Mouse (Mus musculus): Measurements from ENCODE around the gene Rc3h1.
"Not testable (repeated sequence)": the region's sequence is repeated elsewhere in the genome, so short reads cannot be mapped to it uniquely, and the experiment has no call there.

Gene Rc3h1

DNA sequence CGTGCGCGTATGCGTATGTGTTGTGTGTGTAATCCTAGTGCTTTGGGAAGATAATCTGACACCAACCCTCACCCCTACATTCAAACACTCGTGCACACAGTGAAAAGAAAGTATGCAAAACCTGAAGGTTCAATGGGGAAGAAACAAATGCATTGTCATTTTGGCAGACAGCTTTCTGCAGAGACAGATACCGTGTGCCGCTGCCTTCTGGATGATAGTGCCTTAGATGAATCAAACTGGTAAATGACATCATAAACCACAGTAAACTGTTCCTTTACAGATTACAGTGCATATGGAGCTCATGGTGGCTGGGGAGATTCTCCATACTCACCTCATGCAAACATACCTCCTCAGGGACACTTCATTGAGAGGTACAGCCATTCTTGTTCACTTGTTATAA, 57.0 kb downstream of the Rc3h1 start:
- DNase-seq (ENCODE audit: extremely low spot score, low read depth, low spot score) = no peak

DNA sequence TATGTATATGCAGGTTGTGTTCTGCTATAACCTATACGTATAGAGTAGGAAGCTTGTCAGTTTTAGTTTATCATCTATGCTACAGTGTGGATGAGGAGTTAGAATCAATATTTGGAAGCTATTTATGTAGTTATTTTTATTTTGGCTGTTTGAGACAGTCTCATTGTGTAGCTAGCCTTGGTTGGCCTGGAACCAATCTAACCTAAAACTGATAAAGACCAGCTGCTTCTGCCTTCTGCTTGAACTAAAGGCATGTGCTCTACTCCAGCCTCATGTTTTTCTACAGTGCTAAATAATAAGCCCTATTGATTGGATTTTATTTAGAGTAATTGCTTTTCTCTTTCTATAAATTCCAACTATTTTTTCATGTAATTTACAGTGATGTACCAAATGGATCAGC, 61.0 kb downstream of the Rc3h1 start:
- no peak for DNase-seq (ENCODE audit: extremely low spot score, low read depth, low spot score)

DNA sequence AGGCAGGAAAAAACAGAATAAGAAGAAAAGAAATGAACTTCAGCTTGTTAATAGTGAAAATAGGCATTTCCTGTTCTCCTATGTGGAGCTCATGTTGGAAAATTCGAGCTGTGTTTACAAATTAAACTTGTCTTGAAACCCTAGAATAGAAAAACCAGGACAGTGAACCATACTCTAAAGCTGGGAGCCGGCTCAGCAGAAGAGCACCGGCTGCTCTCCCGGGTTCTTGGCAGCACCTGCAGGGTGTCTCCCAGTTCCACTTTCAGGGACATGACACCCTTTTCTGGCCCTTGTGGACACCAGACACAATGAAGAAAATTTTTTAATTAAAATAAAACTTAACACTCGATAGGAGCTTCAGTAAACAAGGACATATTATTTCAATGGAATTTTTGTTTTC, 62.4 kb downstream of the Rc3h1 start:
- no peak for DNase-seq (ENCODE audit: extremely low spot score, low read depth, low spot score)

DNA sequence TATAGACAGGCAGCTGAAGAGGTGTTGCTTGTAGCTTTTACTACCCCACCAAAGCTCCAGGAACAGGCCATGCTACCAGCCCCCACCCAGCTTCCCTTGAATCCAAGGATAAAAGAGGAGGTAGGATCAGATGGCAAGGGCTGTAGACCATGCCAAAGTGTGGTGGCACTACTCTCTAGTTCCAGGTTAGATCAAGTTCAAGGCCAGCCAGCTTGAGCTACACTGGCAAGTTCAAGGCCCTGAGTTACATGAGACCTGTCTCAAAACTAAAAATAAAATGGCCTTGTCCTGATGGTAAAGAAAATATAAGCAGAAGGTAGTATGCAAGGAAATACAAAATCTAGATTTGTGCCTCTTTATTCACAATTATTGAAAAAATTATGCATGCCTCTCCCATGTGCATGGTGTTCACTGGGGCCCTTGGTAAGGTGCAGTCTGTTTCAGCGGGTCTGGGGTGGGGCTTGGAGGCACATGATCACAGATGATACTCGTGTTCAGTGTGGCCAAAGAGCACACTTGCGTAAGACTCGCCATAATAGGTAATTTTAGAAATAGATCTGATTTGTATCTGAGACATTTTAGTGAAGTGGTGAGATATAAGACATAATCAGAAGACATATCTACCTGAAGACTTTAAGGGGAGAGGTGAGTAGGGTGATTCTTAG, 72.0 kb downstream of the Rc3h1 start, which contains the start of gene Serpinc1:
TSS of gene Serpinc1 (plus strand) at position 515 of the 665 bp plus-strand sequence.
- DNase-seq (ENCODE audit: extremely low spot score, low read depth, low spot score) = no peak

DNA sequence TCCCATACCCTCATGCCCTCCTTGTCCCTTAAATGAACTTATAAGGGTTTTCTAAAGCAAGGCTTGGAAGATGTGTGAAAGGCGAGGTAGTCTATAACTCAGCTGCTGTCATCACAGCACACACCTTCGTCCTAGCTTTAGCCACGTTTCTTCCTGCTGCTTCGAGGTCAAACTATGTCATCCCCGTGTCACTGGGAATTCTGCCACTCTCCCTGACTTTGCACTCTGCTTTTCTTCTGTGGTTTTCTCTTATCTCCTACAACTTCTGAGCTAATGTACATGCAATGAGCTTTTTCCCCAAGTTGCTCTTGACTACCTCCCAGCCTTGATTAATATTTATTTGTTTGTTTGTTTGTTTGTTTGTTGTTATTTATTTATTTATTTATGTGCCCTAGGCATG, 73.8 kb downstream of the Rc3h1 start:
- no peak for DNase-seq (ENCODE audit: extremely low spot score, low read depth, low spot score)

DNA sequence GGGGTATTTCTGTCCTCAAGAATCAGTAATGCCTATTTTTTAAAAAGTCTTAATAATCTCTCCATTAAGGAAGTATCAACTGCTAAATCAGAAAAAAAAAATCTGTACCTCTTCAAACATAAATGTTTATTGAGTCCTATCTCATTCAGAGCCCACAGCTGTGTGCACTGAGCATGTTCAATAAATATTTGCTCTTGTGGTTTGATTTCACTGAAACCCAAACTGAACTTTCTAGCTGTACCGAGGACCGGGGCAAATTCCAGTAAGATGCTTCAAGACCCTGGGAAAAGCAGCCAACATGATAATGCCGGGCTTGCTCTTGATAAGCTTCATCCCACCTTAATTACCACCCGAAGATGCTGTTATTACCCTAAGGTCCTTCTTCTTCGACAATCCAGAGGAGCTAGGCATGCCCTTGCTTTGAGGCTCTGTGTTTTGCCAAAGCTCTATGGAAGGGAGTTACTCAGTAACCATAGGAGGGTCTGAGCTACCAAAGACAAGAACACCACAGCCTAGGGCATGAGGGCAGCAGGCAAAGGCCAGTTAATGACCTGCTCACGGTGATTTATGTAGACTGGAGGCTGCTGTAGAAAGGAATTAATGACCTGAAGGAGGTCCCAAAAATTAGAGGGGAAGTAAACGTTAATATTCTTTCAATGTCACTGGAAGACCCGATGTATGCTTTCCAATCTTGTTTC, 74.5 kb downstream of the Rc3h1 start:
- DNase-seq (ENCODE audit: extremely low spot score, low read depth, low spot score) = no peak

DNA sequence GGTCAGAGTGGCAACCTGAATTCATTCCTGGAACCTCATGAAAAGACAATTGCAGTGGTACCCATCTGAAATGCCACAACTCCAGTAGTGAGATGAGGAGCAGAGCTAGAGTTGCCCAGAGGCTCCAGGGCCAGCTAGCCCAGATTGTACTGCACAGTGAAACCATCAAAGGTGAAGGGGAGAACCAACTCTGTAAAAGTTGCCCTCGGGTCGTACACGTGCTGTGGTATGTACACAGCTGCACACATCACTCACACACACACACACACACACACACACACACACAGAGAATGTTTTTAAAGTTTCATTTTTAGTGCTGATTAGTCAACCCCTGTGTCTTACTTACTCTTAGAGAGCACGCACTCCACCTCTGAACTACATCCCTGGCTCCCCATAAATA, 75.1 kb downstream of the Rc3h1 start:
- DNase-seq (ENCODE audit: extremely low spot score, low read depth, low spot score) = no peak

DNA sequence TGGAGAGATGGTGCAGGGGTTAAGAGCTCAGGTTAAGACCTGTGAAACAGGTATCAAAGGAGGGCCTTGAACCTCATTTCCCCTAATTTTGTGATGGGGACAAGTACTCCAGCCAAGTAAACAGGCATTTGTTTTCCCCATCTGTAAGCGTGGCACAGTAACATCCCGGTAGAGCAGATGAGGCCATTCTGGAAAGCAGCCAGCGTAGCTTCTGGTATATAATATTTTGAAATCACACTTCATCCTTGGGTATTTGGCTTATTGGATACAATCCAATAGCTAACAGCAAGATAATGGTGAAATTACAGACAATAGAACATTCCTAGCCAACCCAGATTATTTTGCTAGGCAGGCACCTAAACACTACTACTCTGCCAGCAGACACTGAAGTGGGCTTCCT, 76.7 kb downstream of the Rc3h1 start:
- DNase-seq (ENCODE audit: extremely low spot score, low read depth, low spot score) = no peak

DNA sequence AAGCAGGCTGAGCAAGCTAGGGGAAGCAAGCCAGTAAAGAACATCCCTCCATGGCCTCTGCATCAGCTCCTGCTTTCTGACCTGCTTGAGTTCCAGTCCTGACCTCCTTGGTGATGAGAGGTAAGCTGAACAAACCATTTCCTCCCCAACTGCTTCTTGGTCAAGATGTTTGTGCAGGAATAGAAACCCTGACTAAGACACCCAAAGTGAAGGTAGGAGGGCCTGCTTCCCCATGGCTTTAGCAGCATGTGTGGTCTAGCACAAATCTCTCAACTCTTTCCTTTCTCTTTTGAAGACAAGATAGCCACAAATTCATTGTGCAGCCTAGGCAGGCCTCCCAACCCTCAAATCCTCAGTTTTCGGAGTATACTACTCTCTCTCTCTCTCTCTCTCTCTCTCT, 78.5 kb downstream of the Rc3h1 start:
- DNase-seq (ENCODE audit: extremely low spot score, low read depth, low spot score) = not testable (repeated sequence)

DNA sequence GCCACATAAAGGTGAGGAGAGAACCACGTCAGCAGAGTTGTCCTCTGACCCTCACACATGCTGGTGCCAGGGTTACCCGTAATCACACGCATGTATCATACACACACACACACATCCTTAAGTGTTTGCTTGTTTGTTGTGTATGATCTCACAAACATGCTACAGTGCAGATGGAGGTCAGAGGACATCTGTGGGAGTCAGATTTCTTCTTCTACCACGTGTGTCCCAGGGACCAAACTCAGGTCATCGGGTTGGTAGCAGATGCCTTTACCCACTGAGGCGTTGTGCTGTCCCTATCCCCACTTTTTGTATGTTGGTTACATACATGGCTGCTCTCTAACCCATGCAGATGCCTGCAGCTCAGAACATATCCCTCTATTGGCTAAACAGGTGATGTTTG, 79.3 kb downstream of the Rc3h1 start:
- no peak for DNase-seq (ENCODE audit: extremely low spot score, low read depth, low spot score)

DNA sequence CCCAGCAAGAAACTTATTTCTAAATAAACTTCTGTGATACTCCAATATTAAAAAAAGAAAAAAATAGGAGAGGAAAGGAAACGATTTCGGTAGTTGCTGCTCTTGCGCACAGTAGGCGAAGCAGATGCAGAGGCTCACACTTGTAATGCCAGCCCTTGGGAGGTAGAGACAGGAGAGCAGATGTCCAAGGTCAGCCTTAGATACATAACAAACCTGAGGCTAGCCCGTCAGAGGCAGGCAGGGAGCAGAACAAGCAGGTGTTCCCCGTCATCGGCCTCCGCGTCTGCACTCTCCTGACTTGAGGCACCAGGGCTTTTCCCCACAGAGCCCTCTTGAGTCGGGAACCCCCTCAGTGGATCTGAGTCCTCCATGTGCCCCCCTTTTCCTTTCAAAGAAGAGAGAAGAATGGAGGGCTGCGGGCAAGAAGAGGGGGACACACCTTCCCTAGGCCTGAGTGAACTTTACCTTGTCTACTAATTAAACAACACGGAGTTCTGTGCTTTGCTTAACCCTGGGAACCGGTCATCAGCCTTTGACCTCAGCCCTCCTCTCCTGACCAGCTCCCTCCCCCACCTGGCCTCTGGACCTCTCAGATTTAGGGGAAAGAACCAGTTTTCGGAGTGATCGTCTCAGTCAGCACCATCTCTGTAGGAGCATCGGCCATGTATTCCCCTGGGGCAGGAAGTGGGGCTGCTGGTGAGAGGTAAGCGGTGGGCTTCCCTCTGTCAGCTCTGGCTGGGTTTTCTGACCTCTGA, 80.8 kb downstream of the Rc3h1 start:
- DNase-seq (ENCODE audit: extremely low spot score, low read depth, low spot score) = no peak

DNA sequence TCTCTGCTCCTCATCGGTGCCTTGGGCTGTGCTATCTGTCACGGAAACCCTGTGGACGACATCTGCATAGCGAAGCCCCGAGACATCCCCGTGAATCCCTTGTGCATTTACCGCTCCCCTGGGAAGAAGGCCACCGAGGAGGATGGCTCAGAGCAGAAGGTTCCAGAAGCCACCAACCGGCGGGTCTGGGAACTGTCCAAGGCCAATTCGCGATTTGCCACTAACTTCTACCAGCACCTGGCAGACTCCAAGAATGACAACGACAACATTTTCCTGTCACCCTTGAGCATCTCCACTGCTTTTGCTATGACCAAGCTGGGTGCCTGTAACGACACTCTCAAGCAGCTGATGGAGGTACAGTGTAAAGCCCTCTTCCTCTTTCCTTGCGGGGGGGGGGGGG, 83.2 kb downstream of the Rc3h1 start:
- no peak for DNase-seq (ENCODE audit: extremely low spot score, low read depth, low spot score)

DNA sequence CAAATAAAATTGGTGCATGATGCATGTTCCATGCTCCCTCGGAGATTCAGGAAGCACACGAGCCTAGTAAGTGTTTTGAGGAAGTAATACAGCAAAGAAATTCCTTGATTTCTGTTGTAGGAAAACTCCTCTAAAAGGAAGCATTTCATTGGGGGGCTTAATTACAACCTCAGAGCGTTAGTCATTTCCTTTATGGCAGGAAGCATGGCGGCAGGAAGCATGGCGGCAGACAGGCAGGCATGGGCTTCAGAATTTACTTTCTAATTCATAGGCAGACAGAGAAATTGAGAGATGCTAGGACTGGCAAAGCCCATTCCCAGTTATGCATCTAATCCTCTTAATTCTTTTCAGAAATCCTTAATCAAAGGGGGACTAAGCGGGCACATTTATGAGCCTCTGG, 87.6 kb downstream of the Rc3h1 start:
- DNase-seq (ENCODE audit: extremely low spot score, low read depth, low spot score) = no peak

DNA sequence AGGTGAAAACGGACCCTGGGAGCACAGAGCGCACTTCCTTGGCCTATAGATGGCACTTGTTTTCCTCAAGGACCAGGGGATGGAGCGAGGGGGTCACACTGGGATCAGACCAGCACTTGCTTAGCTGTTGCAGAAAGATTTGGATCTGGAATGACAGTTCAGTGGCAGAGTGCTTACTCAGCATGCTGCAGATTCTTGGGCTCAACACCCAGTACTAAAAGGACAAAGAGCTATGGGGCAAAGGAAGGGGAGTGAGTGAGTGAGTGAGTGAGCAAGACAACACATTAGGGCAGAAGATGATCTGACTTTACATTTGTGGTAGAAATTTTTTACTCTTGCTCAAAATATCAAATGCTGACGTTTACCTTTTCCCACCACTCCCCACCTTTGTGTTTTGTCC, 98.7 kb downstream of the Rc3h1 start:
- no peak for DNase-seq (ENCODE audit: extremely low spot score, low read depth, low spot score)

DNA sequence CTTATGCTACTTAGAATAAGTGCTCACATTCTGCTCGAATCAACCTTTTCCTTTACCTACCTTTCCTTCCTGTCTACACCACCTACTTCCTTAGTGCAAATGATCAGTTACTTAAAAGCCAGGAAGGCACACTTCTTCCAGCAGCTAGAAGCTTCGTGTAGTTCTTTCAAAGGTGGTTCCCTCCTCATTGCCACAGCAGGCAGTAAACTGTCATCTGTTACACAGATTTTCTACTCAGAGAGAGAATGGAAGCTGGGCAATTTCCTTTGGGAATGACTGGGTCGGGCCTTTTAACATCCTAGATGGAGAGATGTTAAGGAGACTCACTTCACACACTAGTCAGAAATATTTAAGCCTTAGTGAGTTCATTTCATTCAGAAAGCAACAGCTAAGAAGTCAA, 99.3 kb downstream of the Rc3h1 start:
- no peak for DNase-seq (ENCODE audit: extremely low spot score, low read depth, low spot score)

DNA sequence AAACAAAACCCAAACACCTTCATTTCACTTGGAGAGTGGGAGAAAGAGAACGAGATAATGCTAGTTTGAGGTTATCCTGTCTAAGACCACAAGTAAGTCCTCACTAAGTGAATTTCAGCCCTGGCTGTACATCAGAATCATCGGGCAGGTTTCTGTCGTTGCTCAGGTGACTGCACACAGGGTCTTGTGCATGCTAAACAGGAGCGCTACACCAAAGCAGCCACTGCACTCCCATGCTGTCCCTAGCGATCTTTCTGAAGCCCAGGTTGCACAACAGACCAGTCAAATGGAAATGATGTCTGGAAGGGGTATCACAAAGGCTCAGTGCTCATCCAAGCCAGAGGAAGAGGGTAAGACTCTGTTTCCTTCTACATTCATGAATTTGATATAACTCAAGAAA, 100.3 kb downstream of the Rc3h1 start:
- DNase-seq (ENCODE audit: extremely low spot score, low read depth, low spot score) = no peak

DNA sequence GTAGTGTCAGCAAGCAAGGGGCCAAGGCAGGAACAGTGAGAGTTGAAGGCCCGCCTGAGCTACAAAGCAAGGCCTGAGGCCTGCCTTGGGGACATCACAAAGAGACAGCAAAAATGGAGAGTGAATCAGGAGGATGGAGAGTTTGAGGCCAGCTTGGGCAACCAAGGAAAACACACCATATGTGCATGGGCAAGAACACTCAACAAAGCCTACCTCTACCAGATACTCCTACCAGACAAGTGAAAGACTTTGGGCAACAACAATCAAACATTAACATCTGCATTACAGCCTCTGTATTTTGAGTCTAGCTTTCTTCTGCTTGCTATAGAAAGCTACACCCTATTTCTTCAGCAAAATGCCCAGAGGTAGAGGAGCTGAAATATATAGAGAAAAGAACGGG, 101.8 kb downstream of the Rc3h1 start:
- DNase-seq (ENCODE audit: extremely low spot score, low read depth, low spot score) = no peak

DNA sequence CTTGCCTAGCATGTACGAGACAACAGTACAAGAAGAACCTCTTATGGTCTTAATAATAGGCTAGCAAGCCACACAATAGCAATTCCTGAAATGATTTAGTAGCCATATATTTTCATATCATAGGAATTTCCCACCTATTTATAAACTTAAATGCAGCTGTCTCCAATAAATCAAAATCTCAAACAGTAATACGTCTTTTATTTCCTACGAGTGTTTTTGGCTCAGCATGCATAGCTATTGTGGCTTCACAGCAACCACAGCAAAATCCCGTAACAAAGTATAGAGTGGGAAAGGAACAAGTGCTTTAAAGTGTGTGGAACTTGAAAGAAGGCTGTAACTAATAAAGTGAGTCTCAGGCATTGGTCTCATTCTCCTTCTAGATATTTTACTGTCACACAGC, 104.2 kb downstream of the Rc3h1 start:
- DNase-seq (ENCODE audit: extremely low spot score, low read depth, low spot score) = no peak

DNA sequence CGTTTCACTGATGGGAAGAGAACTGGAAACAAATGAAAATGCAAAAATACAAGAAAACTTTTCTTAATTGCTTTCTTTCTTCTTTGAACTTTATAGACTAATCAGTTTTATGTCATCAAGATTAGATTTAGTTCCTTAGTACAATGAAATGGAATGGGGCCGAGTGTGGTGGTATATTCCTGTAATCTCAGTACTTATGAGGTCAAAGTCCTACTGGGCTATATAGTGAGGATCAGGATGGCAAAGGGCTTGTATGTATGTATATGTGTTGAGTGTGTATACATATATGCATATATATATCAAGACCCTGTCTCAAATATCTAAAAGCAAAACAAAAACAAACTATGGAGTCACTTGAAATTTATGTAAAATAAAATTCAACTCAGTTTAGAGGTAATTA, 110.2 kb downstream of the Rc3h1 start:
- DNase-seq (ENCODE audit: extremely low spot score, low read depth, low spot score) = no peak

DNA sequence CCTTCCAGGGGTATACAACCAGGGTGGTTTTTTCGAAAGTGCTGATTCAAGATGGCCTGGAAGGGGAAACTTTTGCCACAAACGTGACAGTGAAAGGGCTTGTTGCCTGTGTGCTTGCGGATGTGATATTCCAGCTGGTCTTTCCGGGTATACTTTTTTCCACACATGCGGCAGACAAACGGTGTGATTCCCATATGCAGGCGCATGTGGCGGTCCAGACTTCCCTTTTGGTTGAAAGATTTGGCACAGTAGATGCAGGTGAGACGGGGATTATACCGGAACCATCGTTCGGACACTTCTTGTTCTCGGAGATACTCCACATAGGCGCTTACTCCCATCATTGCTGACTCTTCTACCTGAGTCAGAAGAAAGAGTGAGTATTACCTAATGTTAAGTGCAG, 113.8 kb downstream of the Rc3h1 start:
- no peak for DNase-seq (ENCODE audit: extremely low spot score, low read depth, low spot score)
